Mouse (Mus musculus): ENCODE results near the gene Atp2c2. TPM values are rescaled to one million over a fixed set of nuclear protein-coding genes. Genes with fewer than 3 reads are reported as not detected.

Gene Atp2c2
- polyA plus RNA-seq, 1 experiment from 2014 or later = 0.26 TPM

DNA sequence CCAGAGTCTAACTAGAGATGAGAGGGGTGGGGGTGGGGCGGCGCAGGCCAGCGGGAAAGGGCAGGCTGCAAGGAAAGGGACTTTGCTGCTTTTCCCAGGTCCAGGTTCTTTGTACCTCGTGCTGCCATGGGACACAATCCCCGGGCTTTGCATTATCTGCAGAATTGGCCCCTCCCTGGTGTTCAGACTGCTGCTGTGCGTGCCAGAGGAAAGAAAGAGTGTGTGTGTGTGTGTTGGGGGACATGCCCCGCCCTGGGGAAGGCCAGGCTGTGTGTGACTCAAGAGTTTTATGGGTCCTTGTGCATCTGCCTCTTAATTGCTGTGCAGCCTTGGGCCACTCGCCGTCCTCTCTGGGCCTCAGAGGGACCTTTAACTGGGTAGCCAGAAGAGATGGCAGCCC is 31.4 kb upstream of the Atp2c2 start:
- no peaks in the 10 kb centered on the region for H3K36me3 ChIP-seq (ENCODE audit: control insufficient read depth, insufficient read depth)
- ATAC-seq (replicated peaks; ENCODE audit: extremely low read depth, insufficient read depth, low FRiP score) = no peak
- H3K4me2 ChIP-seq (ENCODE audit: low read depth, low read length) = no peak overlapping the region
- no peak overlapping the region for H3K27ac ChIP-seq (ENCODE audit: low read length)
- no peak overlapping the region for H3K4me3 ChIP-seq (ENCODE audit: low read length)
- peaks cover 28% of the 10 kb centered on the region for H3K4me1 ChIP-seq (ENCODE audit: control insufficient read depth, insufficient read depth, low read length)
- no peak overlapping the region for H3K9ac ChIP-seq (ENCODE audit: low read length)
- WGBS = 63% methylated on average over 9 of the region's 9 CpGs
- no peaks in the 10 kb centered on the region for H3K27me3 ChIP-seq (ENCODE audit: control insufficient read depth, insufficient read depth, low read length)
- no peaks in the 10 kb centered on the region for H3K9me3 ChIP-seq (replicated peaks; ENCODE audit: control insufficient read depth, low read length)

DNA sequence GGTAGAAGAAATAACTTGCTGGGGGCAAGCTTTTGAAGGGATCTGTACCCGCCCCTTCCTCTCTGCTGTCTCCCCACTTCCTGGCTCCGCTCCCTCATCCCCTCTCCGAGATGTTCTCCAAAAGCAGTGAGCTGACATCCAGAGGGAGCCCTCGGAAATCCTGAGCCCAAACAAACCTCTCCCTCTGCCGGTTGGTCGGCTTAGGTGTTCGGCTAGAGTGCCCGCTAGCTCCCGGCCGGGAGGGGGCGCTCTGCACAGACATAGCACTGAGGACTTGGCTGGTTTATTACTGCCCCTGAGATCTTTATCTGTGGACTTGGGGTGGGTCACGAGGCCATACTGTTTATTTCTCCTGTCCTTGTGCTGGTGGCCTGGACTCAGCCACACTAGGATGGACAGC is 30.5 kb upstream of the Atp2c2 start:
- WGBS = 52% methylated on average over 12 of the region's 12 CpGs
- no peak for ATAC-seq (replicated peaks; ENCODE audit: extremely low read depth, insufficient read depth, low FRiP score)
- H3K27ac ChIP-seq (ENCODE audit: low read length) = no peak overlapping the region

DNA sequence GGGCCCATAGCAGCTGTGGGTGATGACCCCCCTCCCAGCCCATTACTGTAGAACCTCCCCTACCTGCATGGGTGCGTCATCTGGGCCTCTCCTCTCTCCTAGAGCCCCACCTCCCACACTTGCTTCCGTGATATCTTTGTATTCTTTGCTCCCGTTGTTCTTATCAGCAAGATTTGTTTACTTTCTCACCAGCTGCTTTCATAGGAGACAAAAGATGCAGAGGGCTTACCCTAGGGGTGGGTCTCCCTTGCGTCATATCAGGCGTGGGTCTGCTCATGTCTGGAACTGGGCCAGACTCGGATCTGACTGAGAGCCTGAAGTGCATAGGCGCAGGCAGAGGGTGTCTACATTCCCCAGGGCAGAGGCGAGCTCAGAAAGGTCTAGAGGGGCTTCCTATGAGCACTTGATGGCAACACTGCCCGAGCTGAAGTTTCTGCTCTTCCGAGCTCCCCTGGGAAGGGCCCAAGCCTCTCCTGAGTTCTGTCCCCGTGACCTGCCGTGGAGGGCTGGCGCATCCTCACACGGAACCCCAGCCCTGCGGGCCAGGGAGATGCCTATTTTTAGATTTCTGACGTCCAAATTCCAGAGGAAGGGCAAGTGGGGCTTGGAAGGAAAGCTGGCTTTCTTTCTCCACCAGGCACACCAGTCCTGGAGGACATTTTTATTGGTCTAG is 29.3 kb upstream of the Atp2c2 start:
- 8% methylated on average over 16 of the region's 16 CpGs for WGBS
- no peaks in the 10 kb centered on the region for H3K9me3 ChIP-seq (replicated peaks; ENCODE audit: control insufficient read depth, low read length)
- H3K27me3 ChIP-seq (ENCODE audit: control insufficient read depth, insufficient read depth, low read length) = no peaks in the 10 kb centered on the region
- ATAC-seq (replicated peaks; ENCODE audit: extremely low read depth, insufficient read depth, low FRiP score) = peak; percentile 79
- H3K9ac ChIP-seq (ENCODE audit: low read length) = peak overlapping the region; percentile 71
- peak overlapping the region; percentile 33 for H3K4me3 ChIP-seq (ENCODE audit: low read length)
- peaks cover 24% of the 10 kb centered on the region for H3K4me1 ChIP-seq (ENCODE audit: control insufficient read depth, insufficient read depth, low read length)
- no peaks in the 10 kb centered on the region for H3K36me3 ChIP-seq (ENCODE audit: control insufficient read depth, insufficient read depth)
- H3K27ac ChIP-seq (ENCODE audit: low read length) = peak overlapping the region; percentile 94
- peak overlapping the region; percentile 66 for H3K4me2 ChIP-seq (ENCODE audit: low read depth, low read length)

More for the DNA sequence above, 30.5 kb upstream of the Atp2c2 start:
- H3K27me3 ChIP-seq (ENCODE audit: control insufficient read depth, insufficient read depth, low read length) = no peaks in the 10 kb centered on the region
- no peaks in the 10 kb centered on the region for H3K36me3 ChIP-seq (ENCODE audit: control insufficient read depth, insufficient read depth)
- H3K4me1 ChIP-seq (ENCODE audit: control insufficient read depth, insufficient read depth, low read length) = peaks cover 28% of the 10 kb centered on the region
- H3K9me3 ChIP-seq (replicated peaks; ENCODE audit: control insufficient read depth, low read length) = no peaks in the 10 kb centered on the region
- no peak overlapping the region for H3K4me3 ChIP-seq (ENCODE audit: low read length)
- H3K9ac ChIP-seq (ENCODE audit: low read length) = no peak overlapping the region
- no peak overlapping the region for H3K4me2 ChIP-seq (ENCODE audit: low read depth, low read length)

DNA sequence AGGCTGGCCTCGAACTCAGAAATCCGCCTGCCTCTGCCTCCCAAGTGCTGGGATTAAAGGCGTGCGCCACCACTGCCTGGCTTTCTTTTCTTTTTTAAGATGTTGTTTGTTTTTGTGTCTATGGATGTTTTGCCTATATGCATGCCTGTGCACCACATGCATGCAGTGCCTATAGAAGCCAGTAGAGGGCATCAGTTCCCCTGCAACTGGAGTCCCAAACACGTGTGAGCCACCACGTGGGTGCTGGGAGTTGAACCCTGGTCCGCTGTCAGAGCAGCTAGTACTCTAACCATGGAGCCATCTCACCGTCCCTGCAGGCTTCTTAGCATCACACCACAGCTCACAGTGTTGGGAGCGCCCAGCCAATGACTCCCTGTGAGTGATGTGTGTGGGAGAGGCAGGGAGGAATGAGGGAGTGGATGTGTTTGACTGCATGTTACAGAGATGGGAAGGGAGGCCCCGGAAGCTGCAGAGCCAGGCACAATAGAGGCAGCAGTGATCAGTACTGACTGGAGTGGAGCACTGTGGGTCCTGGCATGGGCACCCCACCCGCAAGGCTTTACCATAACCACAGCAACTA is 25.7 kb upstream of the Atp2c2 start:
- ATAC-seq (replicated peaks; ENCODE audit: extremely low read depth, insufficient read depth, low FRiP score) = no peak
- Histone ChIP-seq H3K36me3 (ENCODE audit: control insufficient read depth, insufficient read depth) (no peaks in the 10 kb centered on the region), H3K4me2 (ENCODE audit: low read depth, low read length) (no peak overlapping the region), H3K4me1 (ENCODE audit: control insufficient read depth, insufficient read depth, low read length) (peaks cover 12% of the 10 kb centered on the region), H3K27me3 (ENCODE audit: control insufficient read depth, insufficient read depth, low read length) (no peaks in the 10 kb centered on the region), H3K9ac (ENCODE audit: low read length) (no peak overlapping the region), H3K9me3 (replicated peaks; ENCODE audit: control insufficient read depth, low read length) (no peaks in the 10 kb centered on the region), H3K27ac (ENCODE audit: low read length) (no peak overlapping the region), H3K4me3 (ENCODE audit: low read length) (no peak overlapping the region)
- WGBS = 80% methylated on average over 9 of the region's 11 CpGs

DNA sequence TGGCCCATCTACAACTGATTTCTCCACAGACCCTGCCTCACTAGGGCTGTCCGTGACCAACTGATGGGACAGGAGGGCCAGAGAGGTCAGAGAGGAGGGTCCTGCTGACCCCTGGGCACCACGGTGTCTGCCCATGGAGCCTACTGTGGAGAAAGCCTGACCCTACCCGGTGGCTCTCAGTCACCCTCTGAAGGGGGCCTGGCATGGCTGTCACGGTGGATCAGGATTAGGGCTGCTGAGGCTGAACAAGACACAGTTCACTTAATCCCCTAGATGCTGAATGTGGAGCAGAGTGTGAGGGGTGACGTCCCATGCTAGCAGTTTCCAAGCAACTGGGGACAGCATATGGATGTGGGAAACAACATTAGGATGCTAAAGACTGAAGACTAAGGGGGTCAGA is 24.4 kb upstream of the Atp2c2 start:
- no peaks in the 10 kb centered on the region for H3K27me3 ChIP-seq (ENCODE audit: control insufficient read depth, insufficient read depth, low read length)
- H3K4me1 ChIP-seq (ENCODE audit: control insufficient read depth, insufficient read depth, low read length) = peaks cover 7% of the 10 kb centered on the region
- H3K36me3 ChIP-seq (ENCODE audit: control insufficient read depth, insufficient read depth) = no peaks in the 10 kb centered on the region
- no peak overlapping the region for H3K27ac ChIP-seq (ENCODE audit: low read length)
- H3K4me3 ChIP-seq (ENCODE audit: low read length) = no peak overlapping the region
- no peak for ATAC-seq (replicated peaks; ENCODE audit: extremely low read depth, insufficient read depth, low FRiP score)
- no peak overlapping the region for H3K4me2 ChIP-seq (ENCODE audit: low read depth, low read length)
- WGBS = 78% methylated on average over 5 of the region's 5 CpGs
- H3K9me3 ChIP-seq (replicated peaks; ENCODE audit: control insufficient read depth, low read length) = no peaks in the 10 kb centered on the region
- H3K9ac ChIP-seq (ENCODE audit: low read length) = no peak overlapping the region

DNA sequence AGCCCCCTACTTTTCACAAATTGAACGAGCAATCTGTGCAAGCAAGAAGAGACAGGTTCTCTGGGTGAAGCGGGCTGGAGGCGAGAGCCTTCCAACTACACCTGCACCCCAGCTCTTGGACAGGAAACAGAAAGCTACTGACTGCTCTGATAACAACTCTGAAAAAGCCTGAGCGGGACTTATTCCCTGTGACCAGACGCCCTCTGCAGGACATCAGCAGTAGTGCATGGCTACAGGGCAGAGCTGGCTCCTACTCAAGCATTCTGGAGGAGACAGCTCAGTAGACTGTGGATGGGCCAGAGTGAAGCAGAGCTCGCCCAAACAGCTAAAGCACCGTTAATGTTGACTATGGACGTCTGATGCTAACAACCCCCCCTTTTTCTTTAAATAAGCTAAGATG is 23.4 kb upstream of the Atp2c2 start:
- no peak overlapping the region for H3K4me2 ChIP-seq (ENCODE audit: low read depth, low read length)
- peak; percentile 53 for ATAC-seq (replicated peaks; ENCODE audit: extremely low read depth, insufficient read depth, low FRiP score)
- H3K9me3 ChIP-seq (replicated peaks; ENCODE audit: control insufficient read depth, low read length) = no peaks in the 10 kb centered on the region
- H3K36me3 ChIP-seq (ENCODE audit: control insufficient read depth, insufficient read depth) = no peaks in the 10 kb centered on the region
- no peaks in the 10 kb centered on the region; the same call in 1 of the 2 replicates for H3K4me1 ChIP-seq (ENCODE audit: control insufficient read depth, insufficient read depth, low read length)
- no peaks in the 10 kb centered on the region for H3K27me3 ChIP-seq (ENCODE audit: control insufficient read depth, insufficient read depth, low read length)
- WGBS = 11% methylated on average over 8 of the region's 8 CpGs
- no peak overlapping the region for H3K4me3 ChIP-seq (ENCODE audit: low read length)
- no peak overlapping the region for H3K9ac ChIP-seq (ENCODE audit: low read length)
- H3K27ac ChIP-seq (ENCODE audit: low read length) = no peak overlapping the region

DNA sequence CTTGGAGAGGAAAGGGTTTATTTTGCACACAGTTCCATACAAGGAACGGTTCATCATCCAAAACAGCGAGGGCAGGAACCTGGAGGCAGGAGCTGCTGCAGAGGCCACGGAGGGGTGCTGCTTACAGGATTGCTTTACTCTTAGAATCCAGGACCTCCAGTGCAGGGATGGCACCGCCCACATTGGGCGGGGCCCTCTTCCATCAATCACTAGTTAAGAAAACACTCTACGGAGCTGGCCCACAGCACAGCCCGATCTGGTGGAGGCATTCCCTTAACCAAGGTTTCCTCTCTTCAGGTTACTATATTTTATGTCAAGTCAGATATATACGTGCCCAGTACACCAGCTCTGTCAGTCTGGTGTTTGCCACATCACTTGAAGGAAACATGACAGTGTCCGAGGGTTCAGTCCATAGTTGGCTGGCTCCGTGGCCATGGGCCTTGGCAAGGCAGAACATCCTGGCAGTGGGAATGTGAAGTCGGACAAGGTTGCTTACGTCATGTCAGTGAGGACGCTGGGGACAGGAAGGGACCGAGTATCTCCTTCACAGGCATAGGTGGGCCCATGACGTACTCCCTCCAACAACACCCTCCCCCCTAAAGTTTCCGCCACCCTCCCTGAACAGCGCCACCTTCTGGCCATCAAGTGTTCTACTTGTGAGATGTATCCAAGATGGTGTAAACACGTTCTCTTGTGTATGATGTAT is 21.5 kb upstream of the Atp2c2 start:
- Histone ChIP-seq H3K9me3 (replicated peaks; ENCODE audit: control insufficient read depth, low read length) (no peaks in the 10 kb centered on the region), H3K4me1 (ENCODE audit: control insufficient read depth, insufficient read depth, low read length) (no peaks in the 10 kb centered on the region; the same call in 1 of the 2 replicates), H3K36me3 (ENCODE audit: control insufficient read depth, insufficient read depth) (no peaks in the 10 kb centered on the region), H3K27me3 (ENCODE audit: control insufficient read depth, insufficient read depth, low read length) (no peaks in the 10 kb centered on the region), H3K4me2 (ENCODE audit: low read depth, low read length) (peak overlapping the region; percentile 28), H3K4me3 (ENCODE audit: low read length) (no peak overlapping the region), H3K27ac (ENCODE audit: low read length) (no peak overlapping the region), H3K9ac (ENCODE audit: low read length) (no peak overlapping the region)
- no peak for ATAC-seq (replicated peaks; ENCODE audit: extremely low read depth, insufficient read depth, low FRiP score)
- WGBS = 9% methylated on average over 18 of the region's 18 CpGs

DNA sequence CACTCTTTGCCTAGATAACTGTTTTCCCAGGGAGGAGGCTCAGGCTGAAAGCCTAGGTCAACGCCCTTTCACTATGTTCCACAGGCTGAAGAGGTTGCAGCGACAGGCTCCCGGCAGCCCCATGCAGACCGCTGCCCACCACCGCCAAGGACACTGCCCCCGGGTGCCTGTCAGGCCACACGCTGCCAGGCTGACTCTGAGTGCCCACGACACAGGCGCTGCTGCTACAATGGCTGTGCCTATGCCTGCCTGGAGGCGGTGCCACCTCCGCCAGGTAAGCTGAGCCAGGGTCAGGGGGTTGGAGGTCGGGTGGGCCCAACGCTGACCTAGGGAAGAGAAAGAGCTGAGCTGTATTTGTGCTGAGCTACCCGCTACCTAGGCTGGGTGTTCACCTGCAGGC is 20.6 kb upstream of the Atp2c2 start:
- no peaks in the 10 kb centered on the region for H3K27me3 ChIP-seq (ENCODE audit: control insufficient read depth, insufficient read depth, low read length)
- no peak for ATAC-seq (replicated peaks; ENCODE audit: extremely low read depth, insufficient read depth, low FRiP score)
- no peak overlapping the region for H3K4me2 ChIP-seq (ENCODE audit: low read depth, low read length)
- no peak overlapping the region for H3K9ac ChIP-seq (ENCODE audit: low read length)
- no peaks in the 10 kb centered on the region for H3K9me3 ChIP-seq (replicated peaks; ENCODE audit: control insufficient read depth, low read length)
- no peaks in the 10 kb centered on the region for H3K36me3 ChIP-seq (ENCODE audit: control insufficient read depth, insufficient read depth)
- 61% methylated on average over 14 of the region's 14 CpGs for WGBS
- H3K4me3 ChIP-seq (ENCODE audit: low read length) = no peak overlapping the region
- no peak overlapping the region for H3K27ac ChIP-seq (ENCODE audit: low read length)
- H3K4me1 ChIP-seq (ENCODE audit: control insufficient read depth, insufficient read depth, low read length) = no peaks in the 10 kb centered on the region; the same call in 1 of the 2 replicates

DNA sequence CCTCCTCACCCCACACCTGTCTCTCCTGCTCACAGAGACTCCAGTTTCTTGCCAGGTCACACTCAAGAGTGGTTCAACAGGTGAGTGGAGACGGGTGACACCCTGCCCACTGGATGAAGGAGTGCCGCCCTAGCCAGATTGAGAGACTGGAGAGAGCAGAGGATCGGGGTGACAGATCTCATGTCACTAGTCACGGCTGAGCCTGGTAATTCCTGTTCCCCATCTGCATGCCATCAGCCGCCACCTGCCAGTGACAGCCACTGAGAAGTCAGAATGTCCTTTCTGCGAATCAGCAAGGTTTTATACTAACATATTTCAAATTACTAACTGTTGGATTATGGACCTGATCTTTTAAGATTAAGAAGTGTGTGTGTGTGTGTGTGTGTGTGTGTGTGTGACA is 9.2 kb upstream of the Atp2c2 start:
- no peaks in the 10 kb centered on the region for H3K36me3 ChIP-seq (ENCODE audit: control insufficient read depth, insufficient read depth)
- 40% methylated on average over 6 of the region's 6 CpGs for WGBS
- no peak; the same call in 1 of the 2 replicates for ATAC-seq (replicated peaks; ENCODE audit: extremely low read depth, insufficient read depth, low FRiP score)
- H3K4me2 ChIP-seq (ENCODE audit: low read depth, low read length) = no peak overlapping the region
- no peak overlapping the region for H3K4me3 ChIP-seq (ENCODE audit: low read length)
- no peak overlapping the region for H3K27ac ChIP-seq (ENCODE audit: low read length)
- no peak overlapping the region for H3K9ac ChIP-seq (ENCODE audit: low read length)
- no peaks in the 10 kb centered on the region for H3K4me1 ChIP-seq (ENCODE audit: control insufficient read depth, insufficient read depth, low read length)
- H3K27me3 ChIP-seq (ENCODE audit: control insufficient read depth, insufficient read depth, low read length) = peaks cover 2% of the 10 kb centered on the region; the same call in 1 of the 2 replicates
- H3K9me3 ChIP-seq (replicated peaks; ENCODE audit: control insufficient read depth, low read length) = no peaks in the 10 kb centered on the region

All from heart, embryonic 16.5 days (tissue).